Mouse (Mus musculus) hindlimb bud, embryonic 11.5 days (tissue): ENCODE measurements around the gene Cdc42bpg.
"Not testable (repeated sequence)": the region's sequence is repeated elsewhere in the genome, so short reads cannot be mapped to it uniquely, and the experiment has no call there.

Experiments
- DNase-seq: peaks from one replicate; pipeline ENCODE4 v3.0.0-alpha.2; 2012; ENCODE audit warnings: low read depth, low spot score; ENCODE audit errors: extremely low spot score

The Cdc42bpg gene

DNA sequence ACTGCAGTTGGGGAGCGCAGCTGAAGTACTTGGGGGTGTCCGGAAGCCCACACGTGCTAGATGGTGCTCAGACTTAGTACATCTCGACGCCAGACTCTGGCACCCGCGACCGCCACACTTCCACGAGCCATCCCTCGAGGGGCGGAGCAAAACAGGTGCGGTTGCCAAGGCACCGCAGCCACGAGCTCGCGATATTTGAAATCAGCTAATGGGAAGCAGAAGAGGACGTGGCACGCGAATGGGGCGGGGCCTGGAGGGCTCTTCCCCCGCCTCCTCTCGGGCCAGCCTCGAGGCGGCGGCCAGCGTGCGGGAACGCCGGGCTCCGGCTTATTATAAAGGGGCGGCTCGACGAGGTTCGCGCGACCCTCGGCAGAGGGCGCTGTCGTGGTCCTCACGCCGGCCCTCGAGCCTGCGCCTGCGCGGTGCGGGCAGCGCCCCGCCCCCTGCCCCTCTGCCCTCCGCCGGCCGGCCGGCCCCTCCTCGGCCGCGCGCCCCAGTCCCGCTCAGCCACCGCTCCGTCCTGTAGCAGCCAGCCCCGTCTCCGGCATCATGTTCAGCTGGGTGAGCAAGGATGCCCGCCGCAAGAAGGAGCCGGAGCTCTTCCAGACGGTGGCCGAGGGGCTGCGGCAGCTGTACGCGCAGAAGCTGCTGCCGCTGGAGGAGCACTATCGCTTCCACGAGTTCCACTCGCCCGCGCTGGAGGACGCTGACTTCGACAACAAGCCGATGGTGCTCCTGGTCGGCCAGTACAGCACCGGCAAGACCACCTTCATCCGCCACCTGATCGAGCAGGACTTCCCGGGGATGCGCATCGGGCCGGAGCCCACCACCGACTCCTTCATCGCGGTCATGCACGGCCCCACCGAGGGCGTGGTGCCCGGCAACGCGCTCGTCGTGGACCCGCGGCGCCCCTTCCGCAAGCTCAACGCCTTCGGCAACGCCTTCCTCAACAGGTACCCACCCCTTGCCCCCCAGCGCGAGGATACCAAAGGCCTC lies 29.5 kb upstream of the Cdc42bpg start, which contains the start of gene Ehd1:
TSS of gene Ehd1 (plus strand) at position 300 of the 996 bp plus-strand sequence.
- DNase-seq = peak; percentile 92

GRCm38 (mm10) chr19:6277661-6278438 lies 28.4 kb upstream of the Cdc42bpg start:
- DNase-seq = no peak

- DNase-seq = no peak
Observed at GRCm38 (mm10) chr19:6278439-6279073, 27.7 kb upstream of the Cdc42bpg start.

DNA sequence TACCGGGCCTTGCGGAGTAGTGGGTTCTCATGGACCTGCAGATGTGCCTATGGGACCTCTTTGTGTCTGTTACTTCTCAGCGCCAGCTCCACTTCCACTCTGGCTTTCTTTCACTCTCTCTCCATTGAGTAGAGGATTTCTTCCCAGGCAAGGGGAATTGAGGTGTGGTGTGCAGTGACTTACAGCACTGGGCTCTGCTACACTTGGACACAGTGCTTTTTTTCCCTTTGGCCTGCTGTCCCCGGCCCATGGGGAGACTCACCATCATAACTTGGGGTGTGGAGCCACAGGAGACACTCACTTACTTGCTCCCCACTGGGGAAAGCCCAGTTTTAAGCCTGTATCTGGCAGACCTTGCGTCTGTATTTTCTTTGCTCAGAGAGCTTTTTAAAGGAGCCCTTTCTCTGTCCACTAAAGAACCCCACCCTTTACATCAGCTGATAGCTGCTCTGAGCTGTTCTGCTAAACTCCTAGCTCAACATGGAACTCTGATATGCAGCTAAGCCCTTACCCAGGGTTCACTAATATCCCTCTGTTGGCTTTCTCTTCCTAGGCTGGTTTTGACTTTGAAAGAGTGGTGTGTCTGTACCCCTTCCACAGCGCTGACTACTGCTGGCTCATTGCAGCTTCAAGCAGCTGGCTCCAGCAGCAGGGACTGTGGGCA lies 26.6 kb upstream of the Cdc42bpg start:
- DNase-seq = no peak

- DNase-seq = no peak
Observed at GRCm38 (mm10) chr19:6280554-6280953, 25.7 kb upstream of the Cdc42bpg start.

GRCm38 (mm10) chr19:6281122-6282020 lies 24.9 kb upstream of the Cdc42bpg start:
- DNase-seq = no peak

DNA sequence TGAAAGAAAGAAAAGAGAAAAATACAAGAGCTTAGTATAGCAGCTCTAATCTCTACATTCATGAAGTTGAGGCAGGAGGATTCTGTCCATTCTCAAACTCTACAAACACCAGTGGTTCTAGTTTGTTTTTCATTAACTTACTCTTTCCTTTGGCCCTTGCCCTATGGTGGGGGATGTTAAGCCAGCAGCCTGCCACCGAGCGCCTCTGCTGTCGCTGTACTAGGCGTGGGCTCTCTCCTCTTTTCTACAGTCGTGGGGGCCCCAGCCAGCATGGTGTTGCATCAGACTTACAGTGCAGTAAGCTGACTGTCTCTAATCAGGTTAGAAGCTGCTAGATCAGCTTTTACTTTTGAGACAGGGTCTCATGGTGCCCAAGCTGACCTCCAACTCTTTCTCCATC lies 23.3 kb upstream of the Cdc42bpg start:
- no peak for DNase-seq

DNA sequence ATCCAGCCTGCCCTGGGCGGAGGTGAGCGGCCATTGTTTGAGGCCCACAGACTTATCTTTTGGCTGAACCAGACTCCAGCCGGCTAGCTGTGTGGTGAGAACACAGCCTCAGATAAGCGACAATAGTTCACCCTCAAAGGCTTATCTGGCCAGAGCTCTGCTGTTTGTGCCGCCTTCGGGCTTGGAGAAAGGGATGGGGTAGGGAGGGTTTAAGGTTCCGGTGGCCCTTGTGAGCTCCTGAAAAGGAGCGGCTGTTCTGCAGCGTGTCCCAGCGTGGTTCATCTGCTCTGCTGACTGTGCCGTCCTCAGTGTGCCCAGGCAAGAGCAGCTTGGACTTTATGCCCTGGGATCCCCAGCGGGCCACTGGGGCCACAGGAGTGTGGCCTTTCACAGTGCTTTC lies 21.8 kb upstream of the Cdc42bpg start:
- no peak for DNase-seq

GRCm38 (mm10) chr19:6285226-6285625 lies 21.0 kb upstream of the Cdc42bpg start:
- no peak for DNase-seq

DNA sequence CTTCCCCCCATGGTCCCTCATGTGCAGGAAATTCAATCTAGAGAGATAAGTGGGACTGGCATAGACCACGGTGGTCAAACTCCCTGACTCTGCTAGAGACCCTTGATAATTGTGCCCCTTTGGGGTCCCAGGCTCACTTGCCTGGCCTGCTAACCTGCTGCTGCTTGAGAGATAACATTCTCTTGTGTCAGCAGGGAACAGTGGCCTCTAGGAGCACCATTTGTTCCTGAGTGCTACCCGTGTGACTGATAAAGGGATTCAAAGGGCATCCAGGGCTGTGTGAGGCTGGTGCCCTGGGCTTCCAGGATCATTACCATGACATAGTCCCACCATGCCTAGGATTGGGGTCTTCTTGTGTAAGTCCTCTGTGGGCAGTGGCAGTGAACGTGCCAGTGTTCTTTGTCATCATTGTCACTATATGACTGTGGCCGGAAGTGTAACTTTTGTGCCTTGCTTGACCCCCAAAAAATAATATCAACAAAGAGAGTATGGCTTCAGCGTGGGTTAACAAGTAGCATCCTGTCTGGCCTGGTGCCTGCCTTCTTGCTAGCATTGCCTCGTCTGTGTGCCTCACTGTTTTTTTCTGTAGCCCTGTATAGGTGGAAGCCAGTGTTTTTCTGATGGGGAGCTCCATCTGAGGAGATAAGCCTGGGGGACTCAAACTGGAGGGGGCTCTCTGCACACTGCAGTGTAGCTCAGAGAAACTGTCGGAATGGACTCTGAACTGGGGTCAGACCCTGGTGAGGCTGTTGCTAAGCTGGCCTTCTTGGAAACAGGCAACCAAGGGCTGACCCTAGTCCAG lies 20.4 kb upstream of the Cdc42bpg start:
- no peak for DNase-seq

- DNase-seq = no peak
Observed at GRCm38 (mm10) chr19:6286434-6287401, 19.5 kb upstream of the Cdc42bpg start.

DNA sequence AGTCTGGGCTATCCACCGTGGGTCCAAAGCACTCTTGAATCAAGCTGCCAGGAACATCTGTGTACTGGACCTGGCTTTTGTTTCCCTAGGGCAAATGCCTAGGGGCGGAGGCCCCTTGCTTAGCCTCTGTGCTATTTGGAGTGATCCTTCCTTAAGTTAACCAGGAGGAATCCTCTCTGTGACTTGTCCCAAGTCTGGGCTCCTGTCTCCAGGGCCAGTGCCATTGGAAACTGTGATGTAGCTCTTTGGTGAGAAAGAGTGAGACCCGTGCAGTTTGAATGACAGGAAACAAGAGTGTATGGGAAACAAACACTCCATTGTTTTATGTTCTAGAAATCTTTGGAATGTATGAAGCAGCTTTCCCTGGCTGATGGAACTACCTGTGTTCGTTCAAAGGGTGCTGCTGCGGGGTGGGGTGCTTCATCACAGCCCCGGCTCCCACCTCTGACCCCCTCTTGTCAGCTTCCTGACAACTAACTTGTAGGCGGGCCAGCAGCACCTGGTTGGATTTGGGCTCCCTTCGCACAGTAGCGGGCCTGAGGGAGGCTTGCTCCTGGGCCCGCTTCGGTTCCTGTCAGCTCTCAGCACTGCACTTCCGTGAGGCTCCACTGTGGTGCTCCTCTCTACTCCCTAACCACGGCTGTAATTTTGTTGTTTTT lies 17.9 kb upstream of the Cdc42bpg start:
- DNase-seq = no peak

DNA sequence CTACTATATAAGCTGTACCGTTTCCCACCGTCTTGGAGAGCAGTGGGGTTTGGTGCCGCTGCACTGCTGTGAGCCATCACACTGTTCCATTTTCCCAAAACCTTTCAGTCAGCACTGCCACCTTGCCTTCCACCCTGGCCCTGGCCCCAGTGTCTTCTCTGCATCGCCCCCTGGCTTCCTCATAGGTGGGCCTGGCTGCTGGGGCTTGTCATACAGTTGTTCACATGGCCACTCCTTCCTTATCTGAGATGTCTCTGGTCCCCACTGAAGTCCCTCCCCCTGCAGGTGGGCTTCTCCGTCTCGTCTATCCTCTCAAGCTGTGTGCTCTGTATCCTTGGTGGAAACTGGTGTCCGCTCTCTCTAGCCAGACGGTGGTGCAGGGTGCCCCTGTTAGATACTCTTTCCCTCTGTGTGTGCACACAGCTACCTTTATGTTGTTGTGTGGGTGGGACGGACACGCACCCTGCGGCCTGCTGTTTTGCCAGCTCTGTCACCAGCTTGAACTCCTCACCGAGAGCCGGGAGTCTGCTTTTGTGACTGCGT lies 16.5 kb upstream of the Cdc42bpg start:
- DNase-seq = no peak

DNA sequence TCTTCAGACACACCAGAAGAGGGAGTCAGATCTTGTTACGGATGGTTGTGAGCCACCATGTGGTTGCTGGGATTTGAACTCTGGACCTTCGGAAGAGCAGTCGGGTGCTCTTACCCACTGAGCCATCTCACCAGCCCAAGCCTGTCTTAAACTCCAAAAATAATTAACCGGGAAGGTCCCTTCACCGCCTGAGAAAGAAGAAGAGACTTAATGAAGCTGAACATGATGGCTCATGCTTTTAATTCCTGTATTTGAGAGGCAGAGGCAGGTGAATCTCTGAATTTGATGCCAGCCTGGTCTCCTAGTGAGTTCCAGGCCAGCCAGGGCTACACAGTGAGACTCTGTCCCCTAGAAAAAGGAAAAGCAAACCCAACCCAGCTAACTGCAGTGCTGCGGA lies 15.5 kb upstream of the Cdc42bpg start:
- DNase-seq = not testable (repeated sequence)

DNA sequence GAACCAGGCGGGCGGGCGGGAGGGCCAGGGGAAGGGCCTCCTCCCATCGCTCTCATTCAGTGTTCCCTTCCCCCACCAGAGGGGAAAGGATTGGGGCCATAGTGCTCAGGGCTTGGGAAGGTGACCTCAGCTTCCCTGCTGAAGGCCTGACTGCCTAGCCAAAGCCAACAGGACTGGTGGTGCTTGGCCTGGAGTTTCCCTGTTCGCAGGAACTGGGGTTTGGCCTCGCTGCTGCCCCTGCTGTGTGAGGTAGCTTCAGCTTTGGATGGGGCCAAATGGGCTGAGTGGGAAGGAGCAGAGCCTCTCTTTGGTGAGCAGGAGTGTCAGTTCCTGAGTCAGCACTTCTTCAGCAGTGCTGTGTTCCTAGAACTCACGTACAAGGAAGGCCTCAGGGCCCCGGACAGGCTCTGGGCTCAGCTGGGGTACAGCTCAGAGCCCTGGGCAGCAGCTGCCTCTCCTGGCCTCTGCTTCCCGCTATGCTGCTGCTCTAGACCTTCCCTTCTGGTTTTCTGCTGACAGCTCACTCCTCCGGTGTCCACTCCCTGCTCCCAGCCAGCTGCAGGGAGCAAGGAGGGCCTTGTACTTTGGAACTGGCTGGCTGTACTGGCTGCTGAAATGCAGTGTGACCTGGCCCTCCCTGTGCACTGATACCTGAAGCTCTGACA lies 15.0 kb upstream of the Cdc42bpg start:
- no peak for DNase-seq

- DNase-seq = no peak
Observed at GRCm38 (mm10) chr19:6292262-6292661, 14.0 kb upstream of the Cdc42bpg start.
